Mouse (Mus musculus) adrenal gland, postnatal 36 days (tissue): ENCODE measurements around the gene Zfp931. TPM values are rescaled to one million over a fixed set of nuclear protein-coding genes. Genes with fewer than 3 reads are reported as not detected.

Source experiments
- total RNA-seq, 2 experiments: library from RNA; stranded (reverse); gene quantifications; 2 replicates each; pipeline ENCODE4 v1.2.3; 2021

Zfp931 gene
- total RNA-seq, 2 experiments from 2014 or later = 23.4 to 34.6 TPM

Other genes with a start within 250 kb of the Zfp931 start
- 100 to 1,000 TPM in 1 of 2 experiments, 10 to 100 TPM in 1; 97.9 to 199 TPM for gene Gm14325, start 238.1 kb downstream of the Zfp931 start, total RNA-seq
- gene Gm14327, start 181.4 kb downstream of the Zfp931 start, total RNA-seq = 1 to 10 TPM; 3.4 to 7.1 TPM
- gene Zfp972, start 152.9 kb downstream of the Zfp931 start, total RNA-seq = 1 to 10 TPM in 1 of 2 experiments, under 1 TPM in 1; 0.83 to 2.2 TPM
- 10 to 100 TPM; 25.9 to 31.9 TPM for gene Gm14326, start 121.2 kb downstream of the Zfp931 start, total RNA-seq
- 10 to 100 TPM; 20.0 to 30.2 TPM for gene Zfp971, start 55.2 kb downstream of the Zfp931 start, total RNA-seq
- 1 to 10 TPM in 1 of 2 experiments, under 1 TPM in 1; 0.30 to 2.2 TPM for gene Phactr3, start 40.5 kb upstream of the Zfp931 start, total RNA-seq